Mouse (Mus musculus) ovary, adult 2 months (tissue): ENCODE results near the gene H2-M10.1. TPM values are rescaled to one million over a fixed set of nuclear protein-coding genes. Genes with fewer than 3 reads are reported as not detected.

Experiments
- polyA plus RNA-seq: library from polyadenylated mRNA; depleted of rRNA; stranded (reverse); fragments of >200 nt; gene quantifications from 2 replicates; pipeline ENCODE4 v1.2.3, GENCODE M21; 2012; rRNA removed

Gene H2-M10.1
- polyA plus RNA-seq, result not detected in 2 replicates

GRCm38 (mm10) chr17:36326055-36326454, at the start of gene H2-M10.1:
Gene H2-M10.1 (minus strand): TSS chr17:36326155.

GRCm38 (mm10) chr17:36368317-36368716, 42.4 kb upstream of the H2-M10.1 start, which contains the start of gene H2-M10.3:
Gene H2-M10.3 (minus strand): TSS chr17:36368417.

GRCm38 (mm10) chr17:36286390-36286789, 39.6 kb downstream of the H2-M10.1 start, which contains the start of gene H2-M10.2:
Gene H2-M10.2 (minus strand): TSS chr17:36286490.

Other genes with a start within 250 kb of the H2-M10.1 start
- gene Gm19684, start 204.5 kb downstream of the H2-M10.1 start, polyA plus RNA-seq, result 0.18 TPM in 1 of 2 replicates, not detected in the other
- not detected in 2 replicates for gene Gm7030, start 196.7 kb downstream of the H2-M10.1 start, polyA plus RNA-seq
- 0.24 TPM in 1 of 2 replicates, not detected in the other for gene Gm8909, start 157.6 kb downstream of the H2-M10.1 start, polyA plus RNA-seq
- gene H2-T3, start 135.9 kb downstream of the H2-M10.1 start, polyA plus RNA-seq, result 0.09 and 0.10 TPM in 2 replicates
- gene Rpp21, start 68.1 kb downstream of the H2-M10.1 start, polyA plus RNA-seq, result 88.3 and 96.2 TPM in 2 replicates
- 18.9 and 23.1 TPM in 2 replicates for gene Trim39, start 53.9 kb downstream of the H2-M10.1 start, polyA plus RNA-seq
- gene H2-M10.2, start 39.7 kb downstream of the H2-M10.1 start, polyA plus RNA-seq, result not detected in 2 replicates
- not detected in 2 replicates for gene H2-M10.3, start 42.3 kb upstream of the H2-M10.1 start, polyA plus RNA-seq
- not detected in 2 replicates for gene H2-M10.4, start 136.2 kb upstream of the H2-M10.1 start, polyA plus RNA-seq
- gene H2-M11, start 220.9 kb upstream of the H2-M10.1 start, polyA plus RNA-seq, result not detected in 2 replicates